Mouse (Mus musculus) heart, embryonic 16.5 days (tissue): ENCODE data around the gene Nr2c2ap. TPM values are rescaled to one million over a fixed set of nuclear protein-coding genes. Genes with fewer than 3 reads are reported as not detected.

Source experiments
- ATAC-seq: fragments of 200-750 bp; cut with Nextera tagmentation; replicated peaks from 2 replicates; pipeline ENCODE4 v1.8.0; 2017; ENCODE audit warnings: moderate number of reproducible peaks; ENCODE audit not compliant: insufficient read depth, low FRiP score; ENCODE audit errors: extremely low read depth
- H3K27ac ChIP-seq: fragments of 300-500 bp; sonication (generic); 2 replicates; pipeline ENCODE4 v1.5.1; 2014; ENCODE audit warnings: mild to moderate bottlenecking, low read length, control low read depth, moderate library complexity
- H3K27me3 ChIP-seq: fragments of 300-500 bp; sonication (generic); 2 replicates; pipeline ENCODE4 v1.6.1; 2014; ENCODE audit warnings: low read length, mixed read lengths; ENCODE audit not compliant: control insufficient read depth, insufficient read depth
- H3K36me3 ChIP-seq: fragments of 300-500 bp; sonication (generic); 2 replicates; pipeline ENCODE4 v1.6.1; 2014; ENCODE audit not compliant: control insufficient read depth, insufficient read depth
- H3K4me1 ChIP-seq: fragments of 300-500 bp; sonication (generic); 2 replicates; pipeline ENCODE4 v1.6.1; 2014; ENCODE audit warnings: low read length, mixed read lengths; ENCODE audit not compliant: control insufficient read depth, insufficient read depth
- H3K4me2 ChIP-seq: fragments of 300-500 bp; sonication (generic); 2 replicates; pipeline ENCODE4 v1.6.1; 2014; ENCODE audit warnings: low read depth, mild to moderate bottlenecking, control low read depth, low read length
- H3K4me3 ChIP-seq: fragments of 300-500 bp; sonication (generic); 2 replicates; pipeline ENCODE4 v1.5.1; 2014; ENCODE audit warnings: mild to moderate bottlenecking, control low read depth, low read length
- H3K9ac ChIP-seq: fragments of 300-500 bp; sonication (generic); 2 replicates; pipeline ENCODE4 v1.6.1; 2014; ENCODE audit warnings: low read length, control low read depth
- H3K9me3 ChIP-seq: fragments of 300-500 bp; sonication (generic); replicated peaks from 2 replicates; pipeline ENCODE4 v1.6.1; 2016; ENCODE audit warnings: low read length; ENCODE audit not compliant: control insufficient read depth
- WGBS: fragments of 180-500 bp; shearing (Covaris S2); extraction: QIAGEN DNeasy Blood & Tissue Kit; methylation state at CpG from one replicate; pipeline ENCODE4 v1.1.7; 2014; 5-methylcytosine and 5-hydroxymethylcytosine counted together
- polyA plus RNA-seq: library from polyadenylated mRNA; unstranded; fragments of >200 nt; fragmentation: Nextera tagmentation; extraction: Ambion mirVana; gene quantifications from 2 replicates; pipeline ENCODE4 v1.2.1, GENCODE M21; 2015

The Nr2c2ap gene
- polyA plus RNA-seq, 1 experiment from 2014 or later = 37.8 TPM

DNA sequence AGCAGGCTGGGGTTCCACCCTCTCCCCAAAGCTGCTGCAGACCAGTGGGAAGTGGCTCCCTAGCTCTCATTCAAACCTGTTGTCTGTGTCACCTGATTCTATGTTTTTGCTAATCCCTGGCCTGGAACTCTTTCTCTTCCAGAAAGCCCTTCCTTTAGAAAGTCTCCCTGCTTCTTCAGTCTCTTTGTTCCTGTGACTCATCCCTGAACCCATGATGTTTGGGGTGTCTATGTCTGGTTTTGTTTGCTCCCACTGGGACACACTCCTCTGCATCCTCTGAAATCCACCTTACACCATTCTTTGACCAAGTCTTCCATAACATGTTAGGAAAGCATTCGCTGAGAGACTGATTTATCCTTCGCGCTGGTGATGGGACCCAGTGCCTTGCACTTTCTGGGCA lies 1.1 kb upstream of the Nr2c2ap start:
- Histone ChIP-seq H3K9me3 (no peaks in the 10 kb centered on the region), H3K4me2 (no peak overlapping the region), H3K4me3 (no peak overlapping the region), H3K4me1 (peaks cover 30% of the 10 kb centered on the region), H3K27ac (peak overlapping the region; percentile 90), H3K27me3 (no peaks in the 10 kb centered on the region; the same call in 1 of the 2 replicates), H3K36me3 (peaks cover 21% of the 10 kb centered on the region), H3K9ac (no peak overlapping the region)
- 81% methylated on average over 3 of the region's 3 CpGs for WGBS
- no peak for ATAC-seq

DNA sequence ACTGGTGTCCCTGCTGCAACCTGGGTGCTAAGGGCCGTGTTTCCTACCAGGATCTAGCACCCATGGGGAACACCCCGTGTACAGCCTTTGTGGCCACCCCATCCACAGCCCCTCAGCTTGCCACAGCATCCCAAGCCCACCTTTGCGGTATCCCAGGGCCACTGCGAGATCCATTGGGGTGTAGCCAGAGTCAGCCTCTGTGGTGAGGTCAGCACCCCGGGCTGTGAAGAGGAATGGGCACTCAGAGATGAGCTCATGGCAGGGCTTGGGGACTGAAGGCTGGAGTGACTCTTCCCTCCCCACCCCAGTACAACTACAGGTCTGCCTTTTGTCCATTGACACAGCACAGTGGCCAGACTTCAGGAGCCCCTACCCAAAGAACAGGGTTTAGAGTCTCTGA lies 3.0 kb downstream of the Nr2c2ap start:
- H3K27ac ChIP-seq = no peak overlapping the region
- 94% methylated on average over 5 of the region's 5 CpGs for WGBS
- no peak overlapping the region for H3K4me3 ChIP-seq
- H3K4me2 ChIP-seq = no peak overlapping the region
- no peaks in the 10 kb centered on the region for H3K9me3 ChIP-seq
- peaks cover 37% of the 10 kb centered on the region for H3K4me1 ChIP-seq
- no peak for ATAC-seq
- H3K9ac ChIP-seq = no peak overlapping the region
- peaks cover 30% of the 10 kb centered on the region for H3K36me3 ChIP-seq
- H3K27me3 ChIP-seq = no peaks in the 10 kb centered on the region

- 69% methylated on average over 9 of the region's 9 CpGs for WGBS
- no peak for ATAC-seq
- H3K9ac ChIP-seq = no peak overlapping the region
Measured at GRCm38 (mm10) chr8:70134931-70135330, 3.8 kb downstream of the Nr2c2ap start.

GRCm38 (mm10) chr8:70136591-70136990 lies 5.5 kb downstream of the Nr2c2ap start:
- no peaks in the 10 kb centered on the region for H3K27me3 ChIP-seq
- no peaks in the 10 kb centered on the region for H3K9me3 ChIP-seq
- WGBS = 84% methylated on average over 4 of the region's 4 CpGs
- no peak overlapping the region for H3K4me3 ChIP-seq
- no peak overlapping the region for H3K4me2 ChIP-seq
- peaks cover 31% of the 10 kb centered on the region for H3K4me1 ChIP-seq
- no peak overlapping the region for H3K9ac ChIP-seq
- H3K27ac ChIP-seq = no peak overlapping the region
- no peak for ATAC-seq
- peaks cover 30% of the 10 kb centered on the region for H3K36me3 ChIP-seq

More at GRCm38 (mm10) chr8:70134931-70135330, 3.8 kb downstream of the Nr2c2ap start:
- H3K4me2 ChIP-seq = no peak overlapping the region
- H3K36me3 ChIP-seq = peaks cover 30% of the 10 kb centered on the region
- H3K9me3 ChIP-seq = no peaks in the 10 kb centered on the region
- no peak overlapping the region for H3K4me3 ChIP-seq
- peaks cover 29% of the 10 kb centered on the region for H3K4me1 ChIP-seq
- no peaks in the 10 kb centered on the region for H3K27me3 ChIP-seq
- H3K27ac ChIP-seq = peak overlapping the region; percentile 66

- Histone ChIP-seq H3K4me3 (peak overlapping the region; percentile 74), H3K9ac (peak overlapping the region; percentile 86), H3K36me3 (peaks cover 26% of the 10 kb centered on the region), H3K4me2 (peak overlapping the region; percentile 80), H3K27me3 (no peaks in the 10 kb centered on the region), H3K4me1 (peaks cover 29% of the 10 kb centered on the region), H3K27ac (peak overlapping the region; percentile 88), H3K9me3 (no peaks in the 10 kb centered on the region)
- WGBS = 68% methylated on average over 4 of the region's 4 CpGs
- no peak for ATAC-seq
Measured at GRCm38 (mm10) chr8:70137890-70138289, 6.8 kb downstream of the Nr2c2ap start.

DNA sequence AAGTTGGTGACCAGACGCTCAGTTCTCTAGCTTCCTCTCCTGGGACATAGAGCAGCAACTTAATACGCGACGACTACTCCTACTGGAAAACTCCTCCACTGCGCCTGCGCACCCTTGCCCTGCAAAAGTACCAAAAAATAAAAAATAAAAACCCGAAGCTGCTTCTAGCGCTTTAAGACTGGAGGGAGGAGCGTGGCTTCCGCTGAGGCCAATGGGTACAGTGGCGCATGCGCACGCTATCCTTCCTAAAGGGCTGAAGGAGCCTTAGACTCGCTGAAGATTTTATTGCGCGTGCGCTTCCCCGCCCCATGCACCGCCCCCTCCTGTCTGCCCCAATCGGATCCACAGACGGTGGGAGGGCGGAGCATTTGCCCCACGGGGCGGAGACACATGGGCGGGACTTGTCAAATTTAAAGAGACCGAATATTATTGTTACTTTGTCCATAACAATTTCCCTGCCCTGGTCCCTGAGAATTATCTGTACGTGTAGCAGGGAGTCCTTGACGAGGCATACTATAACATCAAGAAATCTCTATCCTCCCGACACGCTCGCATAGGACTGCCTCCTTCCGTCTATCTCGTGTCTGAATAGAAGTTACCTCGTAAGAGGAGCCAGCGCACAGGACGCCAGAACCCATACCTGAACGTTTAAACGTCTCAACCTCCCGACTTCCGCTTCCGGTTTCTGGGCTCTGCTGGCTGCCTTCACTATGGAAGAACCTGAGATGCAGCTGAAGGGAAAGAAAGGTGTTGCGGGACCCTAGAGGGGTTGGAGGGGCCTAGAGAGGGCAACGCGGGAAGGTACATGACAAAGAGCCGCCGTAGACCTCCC lies 8.1 kb downstream of the Nr2c2ap start, which contains the start of the genes Rfxank, Borcs8 and Mef2b:
Rfxank (minus strand) TSS at position 129 of the 832 bp plus-strand sequence.
Borcs8 (plus strand) TSS at position 474 of the 832 bp plus-strand sequence.
Mef2b (plus strand) TSS at position 686 of the 832 bp plus-strand sequence.
- under 1% methylated on average over 46 of the region's 46 CpGs for WGBS
- H3K36me3 ChIP-seq = peaks cover 17% of the 10 kb centered on the region
- H3K9ac ChIP-seq = peak within 1 kb of the TSS; percentile 86
- H3K4me1 ChIP-seq = peaks cover 29% of the 10 kb centered on the region
- H3K4me2 ChIP-seq = peak within 1 kb of the TSS; percentile 88
- no peaks in the 10 kb centered on the region for H3K27me3 ChIP-seq
- ATAC-seq = peak; percentile 97
- H3K4me3 ChIP-seq = peak within 1 kb of the TSS; percentile 74
- H3K27ac ChIP-seq = peak within 1 kb of the TSS; percentile 88
- H3K9me3 ChIP-seq = no peaks in the 10 kb centered on the region

- Histone ChIP-seq H3K27ac (peak overlapping the region; percentile 81), H3K27me3 (no peaks in the 10 kb centered on the region), H3K36me3 (peaks cover 16% of the 10 kb centered on the region; the same call in 1 of the 2 replicates), H3K9me3 (no peaks in the 10 kb centered on the region), H3K4me3 (peak overlapping the region; percentile 74), H3K4me2 (peak overlapping the region; percentile 88), H3K9ac (peak overlapping the region; percentile 78), H3K4me1 (peaks cover 24% of the 10 kb centered on the region)
- no peak for ATAC-seq
- 8% methylated on average over 9 of the region's 9 CpGs for WGBS
Measured at GRCm38 (mm10) chr8:70139981-70140380, 8.8 kb downstream of the Nr2c2ap start.

DNA sequence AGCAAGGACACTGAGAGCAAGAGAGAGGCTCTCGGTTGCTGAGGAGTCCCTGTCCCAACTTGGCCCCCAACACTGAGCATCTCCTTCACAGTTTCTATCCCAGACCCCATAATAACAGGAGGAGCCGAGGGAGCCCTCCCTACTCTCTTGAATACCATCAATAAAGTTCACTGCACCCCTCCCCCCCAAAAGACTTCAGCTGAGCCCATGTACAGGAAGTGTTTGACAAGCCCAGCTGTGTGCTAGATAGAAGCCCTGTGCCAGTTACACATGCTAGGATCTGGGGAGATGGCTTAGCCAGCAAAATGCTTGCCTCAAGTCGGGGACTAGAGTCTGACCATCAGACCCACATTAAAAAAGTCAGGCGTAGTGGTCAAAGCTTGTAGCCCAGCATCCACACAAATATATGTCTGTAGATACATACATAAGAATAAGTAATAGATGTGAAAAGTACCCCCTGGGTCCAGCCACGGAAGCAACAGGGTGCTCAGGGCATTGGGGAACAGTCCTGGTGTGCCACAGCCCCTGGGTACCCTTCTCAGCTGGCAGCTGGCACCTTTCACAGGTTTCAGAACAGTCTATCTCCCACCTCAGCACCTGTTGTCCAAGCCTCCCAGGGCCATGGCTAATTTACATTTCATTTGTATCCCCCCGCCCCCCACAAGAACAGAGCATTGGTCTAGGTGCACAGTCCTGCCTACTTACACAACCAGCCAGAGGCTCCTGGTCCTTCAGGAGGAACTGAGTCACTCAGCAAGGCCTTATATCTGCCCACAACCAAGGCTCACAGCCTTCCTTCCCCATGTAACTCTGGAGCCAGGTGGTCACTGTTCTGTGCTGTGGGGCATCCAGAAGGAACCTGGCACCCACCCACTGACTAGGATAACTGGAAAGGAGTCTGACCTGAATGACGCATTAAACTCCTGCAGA lies 16.8 kb downstream of the Nr2c2ap start:
- Histone ChIP-seq H3K9me3 (no peaks in the 10 kb centered on the region; the same call in 1 of the 2 replicates), H3K36me3 (peaks cover 16% of the 10 kb centered on the region; the same call in 1 of the 2 replicates), H3K4me2 (no peak overlapping the region), H3K4me1 (peaks cover 6% of the 10 kb centered on the region; the same call in 1 of the 2 replicates), H3K27ac (no peak overlapping the region), H3K27me3 (peaks cover 6% of the 10 kb centered on the region), H3K9ac (no peak overlapping the region), H3K4me3 (no peak overlapping the region)
- ATAC-seq = no peak
- 88% methylated on average over 7 of the region's 7 CpGs for WGBS
